Mouse (Mus musculus) kidney, postnatal 4 days (tissue): Measurements from ENCODE around the gene Spata18.
A peak's percentile ranks its signal among the peaks of the same experiment; 100 is the strongest.

Experiments used
- DNase-seq, 2 experiments: peaks; one replicate each; pipeline ENCODE4 v3.0.0; 2021; ENCODE audit warnings: mixed read lengths in 2 of 2

The Spata18 gene

GRCm38 (mm10) chr5:73667877-73668276, 16.7 kb downstream of the Spata18 start:
- no peak for DNase-seq

DNA sequence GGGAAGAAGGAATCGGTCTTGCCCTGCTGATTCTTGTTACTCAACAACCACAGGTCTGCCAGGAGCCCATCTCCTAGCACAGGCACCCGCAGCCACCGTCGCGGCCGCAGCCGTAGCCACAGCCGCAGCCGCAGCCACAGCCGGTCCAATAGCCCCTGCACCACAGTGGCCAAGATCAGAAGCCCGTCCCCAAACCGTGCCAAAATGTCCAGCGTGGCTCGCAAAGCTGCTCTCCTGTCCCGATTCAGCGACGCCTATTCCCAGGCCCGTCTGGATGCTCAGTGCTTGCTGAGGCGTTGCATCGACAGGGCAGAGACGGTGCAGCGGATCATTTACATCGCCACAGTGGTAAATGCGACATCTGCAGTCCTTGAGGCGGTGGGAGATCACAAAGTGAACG, 18.2 kb downstream of the Spata18 start:
- peak; percentile 9 to 21 for DNase-seq

DNA sequence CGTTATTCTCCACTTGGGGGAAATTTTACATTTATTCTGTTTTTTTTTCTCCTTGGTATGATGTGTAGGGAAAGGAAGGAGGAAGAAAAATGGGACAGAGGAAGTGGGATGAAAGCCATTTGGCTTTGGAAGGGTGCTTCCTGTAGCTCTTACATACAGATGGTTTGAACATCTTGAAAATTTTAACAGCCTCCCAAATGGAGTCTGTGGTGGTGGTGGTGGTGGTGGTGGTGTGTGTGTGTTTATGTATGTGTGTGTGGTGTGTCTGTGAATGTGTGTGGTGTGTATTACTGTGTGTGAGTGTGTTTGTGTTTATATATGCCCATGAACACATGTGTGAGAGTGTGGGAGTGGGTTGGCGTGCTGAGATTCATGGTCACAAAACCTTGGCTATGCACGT, 24.4 kb downstream of the Spata18 start:
- DNase-seq: no peak

DNA sequence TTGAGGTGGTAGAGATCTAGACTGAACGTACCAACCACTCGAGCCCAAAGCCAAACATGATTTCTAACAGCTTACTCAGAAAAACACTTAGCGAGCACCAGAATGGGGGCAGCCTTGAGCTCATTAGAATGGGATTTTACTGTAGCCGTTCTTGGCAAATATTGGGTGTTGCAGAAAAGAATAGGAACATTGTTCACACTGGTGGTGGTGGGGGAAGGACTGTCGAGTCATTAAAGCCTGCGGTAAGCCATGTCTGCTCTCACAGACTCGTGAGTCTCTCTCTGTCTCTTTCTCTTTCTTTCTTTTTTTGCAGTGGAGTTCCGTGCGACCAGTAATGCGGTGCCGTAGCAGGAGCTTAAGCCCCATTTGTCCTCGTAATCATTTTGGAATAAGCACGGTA, 25.4 kb downstream of the Spata18 start:
- DNase-seq: no peak

DNA sequence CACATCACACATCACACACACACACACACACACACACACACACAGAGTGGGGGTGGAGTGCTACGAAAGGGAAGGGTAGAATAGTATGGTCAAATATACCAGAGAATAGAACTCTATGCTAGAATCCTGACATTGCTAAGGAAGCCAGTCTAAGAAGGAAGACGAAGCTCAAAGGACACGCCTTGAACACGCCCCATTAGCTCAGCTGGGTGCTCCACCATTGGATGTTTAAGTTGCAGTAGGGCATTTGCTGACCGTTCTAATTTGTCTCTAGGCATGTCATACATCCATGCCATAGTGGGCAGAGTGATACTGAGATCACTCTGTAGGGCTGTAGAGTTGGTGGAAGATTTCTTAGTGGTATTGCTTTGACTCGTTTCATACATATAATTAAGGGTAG, 32.0 kb downstream of the Spata18 start:
- no peak for DNase-seq

DNA sequence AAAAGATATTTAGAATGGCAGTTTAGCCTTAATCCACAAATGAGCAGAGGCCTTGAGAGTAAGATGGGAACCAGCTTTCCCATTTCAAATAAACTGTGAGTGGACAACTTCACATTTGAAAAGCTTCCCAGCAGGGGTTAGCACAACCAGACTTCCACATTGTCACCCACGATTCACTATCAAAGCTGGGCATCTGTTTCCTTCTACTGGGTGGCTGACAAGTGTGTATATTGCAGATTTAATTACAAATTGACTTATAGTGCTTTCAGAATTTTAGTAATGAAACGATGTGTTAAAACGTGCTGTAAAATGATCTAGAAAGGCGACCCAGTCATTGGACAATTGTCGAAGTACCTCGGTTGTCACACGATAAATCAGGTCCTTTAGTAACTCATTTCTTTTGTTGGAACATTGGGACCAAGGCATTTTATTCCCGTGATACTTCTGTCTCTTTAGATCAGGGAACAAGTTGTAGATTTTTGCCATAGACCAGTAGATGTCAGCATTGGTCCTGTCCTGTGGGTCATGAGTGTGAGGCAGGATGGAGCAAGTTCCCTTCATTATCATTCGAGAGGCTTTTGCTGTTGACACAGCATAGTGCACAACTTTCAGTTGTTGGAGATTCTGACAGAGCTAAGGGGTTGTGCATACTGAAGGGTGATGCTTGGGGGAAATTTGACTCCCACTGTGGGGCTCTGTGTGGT, 32.7 kb downstream of the Spata18 start:
- no peak for DNase-seq

GRCm38 (mm10) chr5:73686149-73686548, 35.0 kb downstream of the Spata18 start:
- DNase-seq: peak; percentile 32 to 44

GRCm38 (mm10) chr5:73688576-73688975, 37.4 kb downstream of the Spata18 start:
- DNase-seq: no peak

DNA sequence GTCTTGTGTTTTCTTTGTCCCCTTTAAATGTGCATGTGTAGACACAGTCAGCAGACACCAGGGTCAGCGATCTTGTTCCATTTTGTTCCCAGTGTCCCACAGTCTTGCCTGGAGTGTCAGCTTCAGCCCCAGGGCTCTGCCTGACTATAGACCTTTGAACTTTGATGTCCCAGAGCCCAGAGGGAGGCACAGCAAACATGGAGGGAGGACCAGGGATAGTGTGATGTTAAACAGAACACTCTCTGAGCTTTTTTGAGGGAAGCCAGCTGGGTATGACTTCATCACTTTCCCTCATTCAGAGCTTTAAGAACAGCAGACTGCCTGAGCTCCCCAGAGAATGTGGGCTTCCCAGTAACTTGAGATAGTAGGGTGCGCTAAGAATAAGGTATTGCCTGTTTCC, 39.0 kb downstream of the Spata18 start:
- DNase-seq: no peak

- no peak for DNase-seq
Measured at GRCm38 (mm10) chr5:73691723-73692520, 40.7 kb downstream of the Spata18 start.

DNA sequence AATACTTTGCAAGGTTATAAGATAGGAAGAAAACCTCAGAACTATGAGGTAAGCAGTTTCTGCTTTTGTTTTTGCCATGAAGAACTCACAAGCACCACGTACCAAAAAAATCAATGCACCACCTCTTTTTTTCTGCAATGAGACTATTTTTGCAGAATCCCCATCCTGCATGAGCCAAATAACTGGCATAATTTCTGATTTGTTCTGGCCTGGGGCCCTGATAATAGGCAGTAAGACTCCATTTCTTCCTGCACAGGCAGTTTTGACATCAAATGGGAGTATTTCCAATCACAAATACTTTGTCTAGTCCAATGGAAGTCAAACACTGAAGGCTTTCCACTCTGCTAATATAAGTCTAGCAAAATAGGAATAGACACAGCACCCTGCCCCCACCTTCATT, 42.6 kb downstream of the Spata18 start:
- DNase-seq: no peak

DNA sequence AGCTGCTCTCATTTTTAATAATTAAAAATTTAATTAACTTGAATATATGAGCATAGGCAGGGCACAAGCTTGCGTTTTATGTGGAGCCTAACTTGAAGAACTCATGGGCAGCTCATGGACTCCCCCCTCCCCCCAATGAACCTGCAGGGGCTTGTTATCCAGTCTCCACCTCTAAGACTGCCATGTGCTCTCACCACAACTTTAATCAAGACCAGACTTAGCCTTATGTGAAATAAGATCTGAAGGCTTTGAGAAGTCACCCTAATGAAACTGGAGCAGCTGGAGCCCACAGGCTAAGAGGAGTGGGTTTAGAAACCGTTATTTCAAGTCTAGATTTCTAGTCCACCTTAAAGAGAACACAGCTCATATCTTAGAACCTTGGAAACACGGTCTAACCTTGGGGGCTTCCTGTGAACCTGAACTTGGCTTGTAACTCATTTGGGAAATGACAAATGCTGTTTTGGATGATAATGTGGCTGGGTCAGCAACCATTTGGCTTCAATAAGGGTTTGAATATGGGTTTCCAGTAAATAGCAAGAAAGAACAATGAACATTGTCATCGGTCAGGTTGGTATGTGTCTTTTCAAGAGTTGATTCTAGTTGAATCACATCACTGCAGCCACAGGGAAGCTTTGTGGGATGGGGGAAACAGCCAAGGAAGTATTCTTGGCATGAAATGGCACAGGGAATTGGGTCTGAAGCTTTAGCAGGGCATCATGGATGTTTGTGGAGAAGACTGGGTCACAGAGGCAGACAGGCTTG, 43.3 kb downstream of the Spata18 start:
- no peak for DNase-seq

GRCm38 (mm10) chr5:73697700-73698099, 46.5 kb downstream of the Spata18 start:
- DNase-seq: no peak

DNA sequence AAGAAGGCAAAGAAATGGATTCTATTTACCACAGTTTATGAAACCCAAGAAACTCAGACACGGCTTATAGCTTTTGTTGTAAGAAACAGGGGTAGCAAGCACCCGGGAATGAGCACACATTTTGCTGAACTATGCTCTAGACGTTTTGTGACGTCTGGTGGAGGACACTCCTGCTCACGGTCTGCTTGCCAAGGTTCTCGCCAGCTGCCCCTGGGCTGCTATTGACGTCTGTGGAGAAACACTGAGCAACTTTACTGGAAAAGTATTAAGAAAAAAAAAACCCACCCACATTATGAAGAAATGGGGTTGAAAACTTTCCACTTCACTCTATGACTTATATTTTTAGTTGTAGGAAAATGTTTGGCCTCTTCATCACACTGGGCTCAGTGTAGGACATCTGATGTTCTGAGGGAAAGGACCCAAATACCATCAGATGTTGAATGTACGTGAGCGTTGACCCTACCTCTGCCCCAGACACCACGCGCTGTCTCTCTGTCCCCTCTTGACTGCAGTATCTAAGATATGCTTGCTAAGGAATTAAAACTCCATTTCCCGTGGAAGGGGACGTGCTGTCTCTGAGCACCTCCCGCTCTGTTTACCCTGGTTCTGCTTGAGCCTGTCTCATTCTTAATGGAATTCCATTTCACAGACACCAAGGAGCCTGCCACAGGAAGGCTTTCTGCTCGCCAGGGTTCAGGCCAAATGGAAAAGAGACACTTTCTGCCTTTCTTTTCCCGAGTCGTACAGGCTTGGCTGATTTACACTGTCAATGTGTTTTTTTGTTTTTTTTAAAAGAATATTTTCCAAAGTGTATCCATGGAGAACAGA, 50.1 kb downstream of the Spata18 start:
- peak in 1 of 2 experiments; percentile 26 for DNase-seq

- peak in 1 of 2 experiments; percentile 23 for DNase-seq
Measured at GRCm38 (mm10) chr5:73701946-73702710, 50.9 kb downstream of the Spata18 start.

- no peak for DNase-seq
Measured at GRCm38 (mm10) chr5:73703096-73703495, 51.9 kb downstream of the Spata18 start.

DNA sequence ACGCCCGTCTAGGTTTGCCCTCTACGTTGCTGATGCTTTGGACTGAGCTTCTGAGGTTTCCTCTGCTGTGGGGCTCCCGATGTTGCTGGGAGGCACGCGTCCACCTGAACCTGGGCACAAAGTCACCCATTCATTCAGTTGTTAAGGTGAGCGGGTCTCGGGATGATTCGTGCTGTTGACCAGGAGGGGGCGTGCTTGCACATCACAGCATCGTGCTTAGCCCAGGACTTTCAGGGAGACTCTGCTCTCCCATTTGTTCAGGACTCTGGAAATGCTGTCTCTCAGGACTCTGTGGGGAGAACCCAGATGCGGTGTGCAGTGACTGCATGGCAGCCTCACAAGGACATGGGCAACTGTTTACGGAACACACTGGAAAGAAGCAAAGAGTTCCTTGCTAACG, 53.1 kb downstream of the Spata18 start:
- DNase-seq: peak; percentile 18 to 25

DNA sequence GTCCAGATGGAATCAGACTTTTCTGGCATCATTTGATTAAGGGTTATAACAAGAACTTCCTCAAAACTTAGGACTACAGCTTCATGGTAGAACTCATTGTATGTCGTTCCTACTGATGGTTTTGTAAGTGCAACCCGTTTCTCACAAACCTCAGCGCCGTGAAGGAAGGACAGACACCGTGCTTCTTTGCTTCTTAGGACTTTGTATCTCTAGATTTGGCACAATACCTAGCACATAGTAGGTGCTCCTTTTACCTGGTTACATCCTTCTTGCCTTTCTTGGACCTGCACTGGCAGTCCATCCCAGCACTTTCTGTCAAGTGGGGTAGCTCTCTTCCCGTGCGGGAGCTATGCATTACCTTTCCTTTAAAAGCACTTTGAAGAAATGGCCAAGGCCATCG, 53.6 kb downstream of the Spata18 start:
- no peak for DNase-seq

- DNase-seq: no peak
Measured at GRCm38 (mm10) chr5:73705290-73705689, 54.1 kb downstream of the Spata18 start.

DNA sequence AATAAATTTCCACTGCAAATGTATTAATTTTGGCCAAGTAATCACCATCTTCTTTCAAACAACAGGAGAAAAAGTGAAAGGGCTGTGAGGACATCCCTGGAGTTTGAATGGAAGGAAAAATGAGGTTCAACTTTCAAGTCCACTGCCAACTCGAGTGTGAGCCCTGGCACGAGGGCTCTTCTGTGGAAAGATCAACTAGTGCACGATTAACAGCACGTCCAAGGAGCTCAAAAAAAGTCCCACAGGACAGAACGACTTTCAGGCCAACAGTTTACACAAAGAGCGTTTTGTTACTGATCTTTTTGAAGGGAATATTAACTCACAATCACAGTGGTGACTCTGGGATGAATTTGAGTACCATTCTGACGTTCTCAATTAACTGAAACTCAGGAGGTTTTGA, 61.7 kb downstream of the Spata18 start:
- no peak for DNase-seq

GRCm38 (mm10) chr5:73716941-73717340, 65.8 kb downstream of the Spata18 start:
- no peak for DNase-seq
